Mouse (Mus musculus): Measurements from ENCODE around the gene Alg1.
"Not testable (repeated sequence)": the region's sequence is repeated elsewhere in the genome, so short reads cannot be mapped to it uniquely, and the experiment has no call there.

Alg1 gene

DNA sequence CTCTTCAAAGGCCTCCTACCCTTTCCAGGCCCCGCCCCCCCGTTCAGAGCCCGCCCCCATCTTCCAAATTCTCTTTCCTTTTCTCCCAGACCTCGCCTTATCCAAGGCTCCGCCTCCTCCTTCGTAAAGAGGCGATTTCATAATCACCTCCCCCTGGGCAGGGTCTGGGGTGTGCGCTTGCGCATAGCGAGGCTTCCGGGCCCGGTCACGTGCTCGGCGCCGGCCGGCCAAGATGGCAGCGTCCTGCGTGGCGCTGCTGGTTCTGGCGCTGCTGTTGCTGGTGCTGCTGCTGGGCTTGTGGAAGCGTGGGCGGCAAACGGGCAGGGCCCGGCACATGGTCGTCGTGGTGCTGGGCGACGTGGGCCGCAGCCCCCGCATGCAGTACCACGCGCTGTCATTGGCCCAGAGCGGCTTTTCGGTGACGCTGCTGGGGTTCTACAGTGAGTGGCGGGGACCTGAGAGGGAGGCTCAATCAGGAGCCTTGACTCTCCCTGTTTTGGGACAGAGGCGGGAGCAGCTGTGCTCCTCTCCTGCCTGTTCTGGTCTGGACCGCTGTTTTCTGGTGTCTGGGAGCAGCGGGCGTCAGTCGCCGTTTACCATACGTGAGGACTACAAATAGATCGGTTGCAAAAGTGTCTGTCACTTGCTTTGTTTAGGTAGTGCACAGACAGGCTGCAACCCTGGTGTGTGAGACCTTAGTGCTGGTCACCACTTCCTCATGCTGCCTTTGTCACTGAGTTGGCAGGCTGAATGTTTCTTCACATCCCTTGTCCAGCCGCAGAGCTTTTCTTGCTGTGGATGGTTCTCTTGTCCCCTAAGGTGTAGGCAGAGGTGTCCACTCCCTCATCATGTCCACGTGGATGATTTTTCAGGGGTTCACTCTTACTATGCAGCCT is at the start of gene Alg1:
Gene Alg1 (plus strand): TSS at position 204 of the 896 bp plus-strand sequence.
- DNase-seq (ENCODE audit: low spot score) = peak; percentile 83

GRCm38 (mm10) chr16:5184101-5184500 is 49.3 kb upstream of the Alg1 start:
- no peak for DNase-seq (ENCODE audit: low spot score)

GRCm38 (mm10) chr16:5184956-5185355 is 48.5 kb upstream of the Alg1 start:
- no peak for DNase-seq (ENCODE audit: low spot score)

GRCm38 (mm10) chr16:5185691-5186090 is 47.7 kb upstream of the Alg1 start:
- no peak for DNase-seq (ENCODE audit: low spot score)

DNA sequence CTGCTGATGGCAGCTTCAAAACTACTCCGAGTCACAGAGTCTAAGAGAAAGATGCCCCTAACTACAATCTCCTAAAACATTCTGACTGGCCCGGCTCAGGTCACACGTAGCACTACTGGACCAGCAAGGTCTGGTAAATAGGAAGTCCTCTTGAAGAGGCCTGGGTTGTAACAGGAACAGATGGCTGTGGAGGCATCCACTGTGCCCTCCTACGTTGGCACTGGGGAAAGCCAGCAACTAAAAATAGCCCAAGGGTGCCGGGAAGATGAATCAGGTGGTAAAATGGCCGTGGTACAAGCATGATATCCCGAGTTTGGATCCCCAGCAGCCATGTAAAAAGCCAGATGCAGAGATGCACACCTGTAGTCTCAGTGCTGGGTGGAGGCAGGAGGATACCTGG is 47.2 kb upstream of the Alg1 start:
- no peak for DNase-seq (ENCODE audit: low spot score)

DNA sequence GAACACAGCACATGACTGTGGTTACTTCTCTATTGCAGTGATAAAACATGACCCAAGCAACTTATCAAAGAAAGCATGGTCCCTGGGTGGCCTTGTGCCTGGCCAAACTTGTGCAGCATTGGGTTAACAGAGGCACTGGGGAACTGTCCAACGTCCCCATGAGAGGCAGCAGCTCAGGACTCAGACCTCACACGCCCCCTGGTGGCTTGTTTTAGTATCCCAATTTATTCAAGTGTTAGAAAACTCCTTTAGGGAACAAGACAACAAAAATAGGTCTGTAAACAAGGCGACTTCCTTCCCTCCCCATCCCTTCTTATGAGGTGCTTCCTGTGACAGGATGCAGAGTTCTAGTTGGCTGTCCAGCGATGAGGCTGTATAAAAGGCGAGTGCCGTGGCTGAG is 38.3 kb upstream of the Alg1 start:
- peak; percentile 6 for DNase-seq (ENCODE audit: low spot score)

GRCm38 (mm10) chr16:5202681-5203080 is 30.7 kb upstream of the Alg1 start:
- no peak for DNase-seq (ENCODE audit: low spot score)

GRCm38 (mm10) chr16:5203200-5203599 is 30.2 kb upstream of the Alg1 start:
- DNase-seq (ENCODE audit: low spot score) = peak; percentile 4

- DNase-seq (ENCODE audit: low spot score) = peak; percentile 60
Observed at GRCm38 (mm10) chr16:5203668-5204433, 29.6 kb upstream of the Alg1 start, which contains the start of gene Nagpa. Gene Nagpa (minus strand): TSS chr16:5204012.

DNA sequence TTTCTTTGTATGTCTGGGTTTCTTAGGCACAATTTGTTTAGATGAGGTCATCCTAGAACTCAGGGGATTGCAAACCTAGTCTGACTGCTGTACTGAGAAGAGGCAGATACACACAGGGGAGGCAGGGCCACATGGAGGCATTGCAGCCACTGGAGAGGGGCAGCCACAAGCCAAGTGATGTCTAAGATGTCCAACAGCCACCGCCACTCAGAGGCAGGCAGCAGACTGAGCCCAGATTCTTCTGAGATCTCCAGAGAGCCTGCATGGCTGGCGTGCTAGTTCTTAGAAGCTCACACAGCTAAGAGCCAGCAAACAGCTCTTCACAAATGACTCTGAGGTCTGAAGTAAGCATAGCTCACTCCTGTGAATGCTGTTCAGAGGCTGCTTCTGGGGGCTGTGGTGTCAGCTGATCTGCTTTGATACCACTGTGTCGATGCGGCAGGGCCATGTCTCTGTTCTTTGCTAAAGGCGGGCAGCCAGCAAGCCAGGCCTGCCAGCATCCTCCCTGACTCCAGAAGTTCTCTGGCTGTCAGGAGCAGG is 27.9 kb upstream of the Alg1 start:
- DNase-seq (ENCODE audit: low spot score) = no peak

DNA sequence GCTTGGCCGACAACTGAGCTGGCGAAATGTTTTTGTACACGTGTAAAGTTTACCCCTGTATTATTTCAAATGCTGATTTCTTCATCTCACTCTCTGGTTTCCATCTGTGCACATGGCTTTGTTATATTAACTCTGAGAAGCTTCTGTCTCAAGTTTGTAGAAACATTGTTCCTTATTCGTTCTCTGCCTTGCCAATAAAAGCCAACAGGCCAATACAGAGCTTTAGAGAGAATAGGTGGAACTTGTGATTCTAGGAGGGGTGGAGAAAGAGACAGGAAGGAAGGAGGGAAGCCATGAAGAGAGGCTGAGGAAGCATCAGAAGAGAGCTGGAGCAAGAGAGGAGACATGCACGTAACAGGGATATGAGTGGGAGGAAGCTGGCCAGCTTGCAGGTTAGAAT is 27.4 kb upstream of the Alg1 start:
- no peak for DNase-seq (ENCODE audit: low spot score)

GRCm38 (mm10) chr16:5210365-5210764 is 23.1 kb upstream of the Alg1 start:
- DNase-seq (ENCODE audit: low spot score) = no peak

- DNase-seq (ENCODE audit: low spot score) = no peak
Observed at GRCm38 (mm10) chr16:5212150-5212549, 21.3 kb upstream of the Alg1 start.

GRCm38 (mm10) chr16:5214126-5214525 is 19.3 kb upstream of the Alg1 start:
- DNase-seq (ENCODE audit: low spot score) = no peak

GRCm38 (mm10) chr16:5216686-5217085 is 16.7 kb upstream of the Alg1 start:
- DNase-seq (ENCODE audit: low spot score) = no peak

- no peak for DNase-seq (ENCODE audit: low spot score)
Observed at GRCm38 (mm10) chr16:5217341-5218133, 15.9 kb upstream of the Alg1 start.

DNA sequence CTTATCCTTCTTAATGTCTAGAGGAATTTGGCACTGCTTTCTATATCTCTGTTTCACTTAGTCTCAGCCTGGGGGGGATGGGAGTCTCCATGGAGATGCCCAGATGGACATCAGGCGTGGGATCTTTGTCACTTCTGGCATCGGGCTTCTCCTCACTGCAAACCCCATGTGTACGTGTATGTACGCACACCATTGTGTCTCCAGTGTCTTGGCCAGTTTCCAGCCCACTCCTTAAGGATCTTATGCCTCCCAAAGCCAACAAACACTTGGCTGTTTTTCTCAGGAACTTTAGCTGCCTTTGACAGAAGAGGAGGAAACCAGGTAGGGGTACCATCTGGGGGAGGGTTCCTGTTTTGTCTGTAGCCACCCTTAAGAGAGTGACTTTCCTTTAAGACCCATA is 12.0 kb upstream of the Alg1 start:
- DNase-seq (ENCODE audit: low spot score) = no peak

DNA sequence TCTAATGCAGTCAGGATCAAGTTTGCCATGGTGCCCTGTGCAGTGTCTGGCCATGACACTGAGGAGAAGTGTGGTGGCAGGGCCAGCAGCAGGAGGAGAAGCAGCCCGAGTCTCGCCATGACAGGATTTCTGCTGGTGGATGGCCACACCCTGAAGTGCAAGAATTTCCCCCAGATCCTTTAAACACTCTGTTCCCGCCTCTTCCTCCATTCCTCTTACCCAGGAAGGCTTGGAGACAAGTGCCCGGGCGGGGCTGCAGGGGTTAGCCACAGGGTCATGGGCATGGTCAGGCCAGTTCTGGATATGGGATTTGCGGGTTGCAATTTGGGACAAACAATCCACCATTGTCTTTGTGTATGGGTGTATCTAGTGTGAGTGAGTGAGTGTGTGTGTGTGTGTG is 11.3 kb upstream of the Alg1 start, which contains the start of gene AU021092:
Gene AU021092 (minus strand): TSS at position 160 of the 400 bp plus-strand sequence.
- DNase-seq (ENCODE audit: low spot score) = no peak

DNA sequence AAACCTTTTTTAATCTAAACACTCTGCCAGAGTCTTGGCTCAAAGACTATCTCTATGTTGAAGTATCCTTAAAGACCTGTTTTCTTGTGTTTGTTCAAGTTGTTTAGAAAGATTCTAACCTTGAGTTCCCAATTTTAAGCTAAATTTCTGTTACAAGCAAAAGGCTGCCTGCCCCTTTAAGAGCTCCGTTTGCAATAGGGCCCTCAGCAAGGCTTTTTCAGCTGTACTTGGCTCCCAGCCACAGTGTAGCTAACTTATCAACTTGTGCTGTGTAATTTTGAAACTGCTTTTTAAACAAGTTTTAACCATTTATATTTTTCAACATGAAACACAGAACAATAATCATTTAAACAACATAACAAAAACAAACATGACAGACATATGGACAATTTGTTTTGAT is 6.9 kb upstream of the Alg1 start:
- DNase-seq (ENCODE audit: low spot score) = not testable (repeated sequence)

GRCm38 (mm10) chr16:5227501-5227900 is 5.9 kb upstream of the Alg1 start:
- not testable (repeated sequence) for DNase-seq (ENCODE audit: low spot score)

GRCm38 (mm10) chr16:5228103-5228502 is 5.3 kb upstream of the Alg1 start:
- not testable (repeated sequence) for DNase-seq (ENCODE audit: low spot score)

DNA sequence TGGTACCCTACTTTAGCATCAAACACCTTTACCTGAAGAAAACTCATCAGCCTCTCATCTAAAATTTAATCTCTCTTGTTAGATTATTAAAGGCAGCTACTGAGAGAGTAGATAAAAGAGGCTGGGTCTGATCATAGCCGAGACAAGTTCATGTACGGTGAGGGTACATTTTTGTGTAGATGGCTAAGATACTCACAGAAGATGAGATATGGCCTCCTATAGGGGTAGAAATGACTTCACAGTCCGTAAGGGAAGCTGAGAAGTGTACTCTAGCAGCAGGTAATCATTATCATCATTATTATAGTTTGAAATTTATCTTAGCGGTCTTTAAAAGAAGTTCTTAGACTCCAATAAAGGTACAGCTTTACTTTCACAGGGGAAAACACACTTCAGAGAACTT is 439 bp upstream of the Alg1 start:
- DNase-seq (ENCODE audit: low spot score) = no peak
